Mouse (Mus musculus) midbrain, embryonic 11.5 days (tissue): ENCODE measurements around the gene Vmn1r14. TPM values are rescaled to one million over a fixed set of nuclear protein-coding genes. Genes with fewer than 3 reads are reported as not detected.

Experiments used
- polyA plus RNA-seq: library from polyadenylated mRNA; unstranded; fragments of >200 nt; fragmentation: Nextera tagmentation; extraction: Ambion mirVana; gene quantifications from 2 replicates; pipeline ENCODE4 v1.2.1, GENCODE M21; 2014

Vmn1r14 gene
- polyA plus RNA-seq, 1 experiment from 2014 or later = not detected

Other genes starting within 250 kb of the Vmn1r14 start
- not detected in 2 replicates for gene Vmn1r6, start 234.4 kb upstream of the Vmn1r14 start, polyA plus RNA-seq
- not detected in 2 replicates for gene Vmn1r7, start 206.4 kb upstream of the Vmn1r14 start, polyA plus RNA-seq
- gene Vmn1r8, start 199.4 kb upstream of the Vmn1r14 start, polyA plus RNA-seq = not detected in 2 replicates
- gene Vmn1r9, start 164.9 kb upstream of the Vmn1r14 start, polyA plus RNA-seq = not detected in 2 replicates
- gene Vmn1r10, start 122.2 kb upstream of the Vmn1r14 start, polyA plus RNA-seq = not detected in 2 replicates
- gene Vmn1r11, start 98.2 kb upstream of the Vmn1r14 start, polyA plus RNA-seq = not detected in 2 replicates
- not detected in 2 replicates for gene Vmn1r12, start 74.8 kb upstream of the Vmn1r14 start, polyA plus RNA-seq
- not detected in 2 replicates for gene Vmn1r13, start 28.4 kb upstream of the Vmn1r14 start, polyA plus RNA-seq
- gene Vmn1r15, start 26.3 kb downstream of the Vmn1r14 start, polyA plus RNA-seq = not detected in 2 replicates
- not detected in 2 replicates for gene Vmn1r16, start 97.8 kb downstream of the Vmn1r14 start, polyA plus RNA-seq
- gene Vmn1r17, start 132.0 kb downstream of the Vmn1r14 start, polyA plus RNA-seq = not detected in 2 replicates
- not detected in 2 replicates for gene Vmn1r18, start 164.1 kb downstream of the Vmn1r14 start, polyA plus RNA-seq
- gene Vmn1r19, start 172.1 kb downstream of the Vmn1r14 start, polyA plus RNA-seq = not detected in 2 replicates
- gene Vmn1r20, start 197.2 kb downstream of the Vmn1r14 start, polyA plus RNA-seq = not detected in 2 replicates